Mouse (Mus musculus): ENCODE measurements around the gene Mrpl18. TPM values are rescaled to one million over a fixed set of nuclear protein-coding genes. Genes with fewer than 3 reads are reported as not detected.

Gene Mrpl18
- polyA plus RNA-seq, 1 experiment from 2014 or later, result 138 TPM

- Histone ChIP-seq H3K4me1 (replicated peaks; ENCODE audit: control insufficient read depth, insufficient read depth, low read length) (peaks cover 19% of the 10 kb centered on the region), H3K27me3 (ENCODE audit: control insufficient read depth, insufficient read depth, low read length) (no peaks in the 10 kb centered on the region), H3K4me2 (replicated peaks) (peak overlapping the region; percentile 92), H3K27ac (peak overlapping the region; percentile 92), H3K9ac (peak overlapping the region; percentile 97), H3K36me3 (replicated peaks; ENCODE audit: control insufficient read depth, insufficient read depth) (peaks cover 63% of the 10 kb centered on the region), H3K4me3 (replicated peaks; ENCODE audit: low read length) (peak overlapping the region; percentile 94), H3K9me3 (ENCODE audit: control insufficient read depth, low read length) (no peaks in the 10 kb centered on the region)
- whole genome bisulfite sequencing, result under 1% methylated on average over 40 of the region's 40 CpGs
- DNase-seq (ENCODE audit: low spot score), result peak; percentile 32
- peak; percentile 58 for ATAC-seq (ENCODE audit: low FRiP score)
Observed at GRCm38 (mm10) chr17:12916588-12917380, 639 bp upstream of the Mrpl18 start.

- peak within 1 kb of the TSS; percentile 92 for H3K27ac ChIP-seq
- peak within 1 kb of the TSS; percentile 94 for H3K4me3 ChIP-seq (replicated peaks; ENCODE audit: low read length)
- H3K9ac ChIP-seq, result peak within 1 kb of the TSS; percentile 97
- DNase-seq (ENCODE audit: low spot score) (no peak), ATAC-seq (ENCODE audit: low FRiP score) (peak; percentile 5; the same call in 1 of the 2 replicates)
- peaks cover 19% of the 10 kb centered on the region for H3K4me1 ChIP-seq (replicated peaks; ENCODE audit: control insufficient read depth, insufficient read depth, low read length)
- peaks cover 62% of the 10 kb centered on the region for H3K36me3 ChIP-seq (replicated peaks; ENCODE audit: control insufficient read depth, insufficient read depth)
- H3K27me3 ChIP-seq (ENCODE audit: control insufficient read depth, insufficient read depth, low read length), result no peaks in the 10 kb centered on the region
- whole genome bisulfite sequencing, result 1% methylated on average over 18 of the region's 18 CpGs
- H3K4me2 ChIP-seq (replicated peaks), result peak within 1 kb of the TSS; percentile 92
- no peaks in the 10 kb centered on the region for H3K9me3 ChIP-seq (ENCODE audit: control insufficient read depth, low read length)
Observed at GRCm38 (mm10) chr17:12915488-12915880, 661 bp downstream of the Mrpl18 start, which contains the start of gene Tcp1. Tcp1 (plus strand) TSS chr17:12915701.

GRCm38 (mm10) chr17:12910391-12910790, 5.8 kb downstream of the Mrpl18 start:
- Histone ChIP-seq H3K36me3 (replicated peaks; ENCODE audit: control insufficient read depth, insufficient read depth) (peaks cover 52% of the 10 kb centered on the region), H3K4me2 (replicated peaks) (no peak overlapping the region)
- no peak for DNase-seq (ENCODE audit: low spot score)

GRCm38 (mm10) chr17:12909361-12910280, 6.5 kb downstream of the Mrpl18 start, which contains the start of gene Pnldc1:
Pnldc1 (minus strand) TSS chr17:12910230.
- Histone ChIP-seq H3K36me3 (replicated peaks; ENCODE audit: control insufficient read depth, insufficient read depth) (peaks cover 57% of the 10 kb centered on the region), H3K27ac (no peak within 1 kb of the TSS), H3K27me3 (ENCODE audit: control insufficient read depth, insufficient read depth, low read length) (no peaks in the 10 kb centered on the region), H3K9me3 (ENCODE audit: control insufficient read depth, low read length) (no peaks in the 10 kb centered on the region), H3K4me3 (replicated peaks; ENCODE audit: low read length) (no peak within 1 kb of the TSS), H3K4me1 (replicated peaks; ENCODE audit: control insufficient read depth, insufficient read depth, low read length) (peaks cover under 1% of the 10 kb centered on the region), H3K9ac (no peak within 1 kb of the TSS), H3K4me2 (replicated peaks) (no peak within 1 kb of the TSS)
- WGBS, result 78% methylated on average over 35 of the region's 35 CpGs
- no peak for ATAC-seq (ENCODE audit: low FRiP score)
- DNase-seq (ENCODE audit: low spot score), result no peak

More at GRCm38 (mm10) chr17:12910391-12910790, 5.8 kb downstream of the Mrpl18 start:
- no peak overlapping the region for H3K27ac ChIP-seq
- no peaks in the 10 kb centered on the region for H3K27me3 ChIP-seq (ENCODE audit: control insufficient read depth, insufficient read depth, low read length)
- peaks cover 7% of the 10 kb centered on the region for H3K4me1 ChIP-seq (replicated peaks; ENCODE audit: control insufficient read depth, insufficient read depth, low read length)
- H3K4me3 ChIP-seq (replicated peaks; ENCODE audit: low read length), result no peak overlapping the region
- ATAC-seq (ENCODE audit: low FRiP score), result no peak
- H3K9me3 ChIP-seq (ENCODE audit: control insufficient read depth, low read length), result no peaks in the 10 kb centered on the region
- H3K9ac ChIP-seq, result no peak overlapping the region
- WGBS, result 91% methylated on average over 8 of the region's 8 CpGs

- DNase-seq (ENCODE audit: low spot score), result no peak
- 93% methylated on average over 9 of the region's 9 CpGs for WGBS
- ATAC-seq (ENCODE audit: low FRiP score), result no peak
- H3K27me3 ChIP-seq (ENCODE audit: control insufficient read depth, insufficient read depth, low read length), result no peaks in the 10 kb centered on the region
- no peak overlapping the region for H3K4me3 ChIP-seq (replicated peaks; ENCODE audit: low read length)
- peaks cover 37% of the 10 kb centered on the region for H3K36me3 ChIP-seq (replicated peaks; ENCODE audit: control insufficient read depth, insufficient read depth)
- H3K4me2 ChIP-seq (replicated peaks), result no peak overlapping the region
- H3K9ac ChIP-seq, result no peak overlapping the region
- no peaks in the 10 kb centered on the region for H3K9me3 ChIP-seq (ENCODE audit: control insufficient read depth, low read length)
- no peak overlapping the region for H3K27ac ChIP-seq
- no peaks in the 10 kb centered on the region for H3K4me1 ChIP-seq (replicated peaks; ENCODE audit: control insufficient read depth, insufficient read depth, low read length)
Observed at GRCm38 (mm10) chr17:12906436-12906835, 9.7 kb downstream of the Mrpl18 start.

GRCm38 (mm10) chr17:12905810-12906209, 10.3 kb downstream of the Mrpl18 start:
- no peak for ATAC-seq (ENCODE audit: low FRiP score)
- H3K36me3 ChIP-seq (replicated peaks; ENCODE audit: control insufficient read depth, insufficient read depth), result peaks cover 32% of the 10 kb centered on the region
- H3K4me2 ChIP-seq (replicated peaks), result no peak overlapping the region
- H3K4me3 ChIP-seq (replicated peaks; ENCODE audit: low read length), result no peak overlapping the region
- 88% methylated on average over 4 of the region's 4 CpGs for WGBS
- no peaks in the 10 kb centered on the region for H3K9me3 ChIP-seq (ENCODE audit: control insufficient read depth, low read length)
- no peak overlapping the region for H3K27ac ChIP-seq
- no peak for DNase-seq (ENCODE audit: low spot score)
- no peaks in the 10 kb centered on the region for H3K27me3 ChIP-seq (ENCODE audit: control insufficient read depth, insufficient read depth, low read length)
- no peak overlapping the region for H3K9ac ChIP-seq
- H3K4me1 ChIP-seq (replicated peaks; ENCODE audit: control insufficient read depth, insufficient read depth, low read length), result no peaks in the 10 kb centered on the region

GRCm38 (mm10) chr17:12904349-12904748, 11.8 kb downstream of the Mrpl18 start:
- ATAC-seq (ENCODE audit: low FRiP score), result no peak
- WGBS, result 52% methylated on average over 1 of the region's 1 CpGs
- no peak for DNase-seq (ENCODE audit: low spot score)
- Histone ChIP-seq H3K4me3 (replicated peaks; ENCODE audit: low read length) (no peak overlapping the region), H3K27me3 (ENCODE audit: control insufficient read depth, insufficient read depth, low read length) (no peaks in the 10 kb centered on the region), H3K36me3 (replicated peaks; ENCODE audit: control insufficient read depth, insufficient read depth) (peaks cover 29% of the 10 kb centered on the region), H3K9ac (no peak overlapping the region), H3K4me1 (replicated peaks; ENCODE audit: control insufficient read depth, insufficient read depth, low read length) (no peaks in the 10 kb centered on the region), H3K9me3 (ENCODE audit: control insufficient read depth, low read length) (no peaks in the 10 kb centered on the region), H3K27ac (no peak overlapping the region), H3K4me2 (replicated peaks) (no peak overlapping the region)

- Histone ChIP-seq H3K27ac (no peak overlapping the region), H3K27me3 (ENCODE audit: control insufficient read depth, insufficient read depth, low read length) (no peaks in the 10 kb centered on the region), H3K9ac (no peak overlapping the region), H3K9me3 (ENCODE audit: control insufficient read depth, low read length) (no peaks in the 10 kb centered on the region), H3K4me1 (replicated peaks; ENCODE audit: control insufficient read depth, insufficient read depth, low read length) (no peaks in the 10 kb centered on the region), H3K4me3 (replicated peaks; ENCODE audit: low read length) (no peak overlapping the region), H3K36me3 (replicated peaks; ENCODE audit: control insufficient read depth, insufficient read depth) (peaks cover 29% of the 10 kb centered on the region), H3K4me2 (replicated peaks) (no peak overlapping the region)
- no peak for DNase-seq (ENCODE audit: low spot score)
- ATAC-seq (ENCODE audit: low FRiP score), result no peak
- 40% methylated on average over 11 of the region's 12 CpGs for whole genome bisulfite sequencing
Observed at GRCm38 (mm10) chr17:12903372-12904333, 12.5 kb downstream of the Mrpl18 start.

Measured in hindbrain, embryonic 14.5 days (tissue).